Mouse (Mus musculus): ENCODE measurements around the gene Mcat.

GRCm38 (mm10) chr15:83570641-83571040, 7.1 kb upstream of the Mcat start:
- TF ChIP-seq CTCF (IDR thresholded peaks at IDR 0.05; ENCODE audit: low read depth) (peak; percentile 60), EP300 (optimal IDR thresholded peaks at IDR 0.05) (no peak)

Data from stomach, postnatal 0 days (tissue).